Mouse (Mus musculus): ENCODE measurements around the gene Fgf10.

Gene Fgf10

DNA sequence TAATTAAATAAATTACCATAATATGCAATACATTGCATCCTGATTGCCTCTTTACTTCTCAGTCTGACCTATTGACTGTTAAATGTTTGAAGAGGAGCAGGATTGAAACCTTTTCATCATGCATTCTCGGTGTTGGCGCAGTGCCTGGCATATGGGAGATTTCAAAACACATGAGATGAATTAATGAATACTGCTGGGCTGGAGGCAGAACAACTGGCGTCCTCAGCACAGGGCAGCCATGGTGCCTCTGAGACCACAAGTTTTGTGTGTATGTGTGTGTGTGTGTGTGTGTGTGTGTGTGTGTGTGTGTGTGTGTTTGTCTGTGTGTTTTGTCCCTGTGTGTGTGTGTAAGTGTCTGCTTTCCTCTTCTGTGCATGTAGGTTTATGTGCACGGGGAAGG, 165.5 kb downstream of the Fgf10 start:
- no peak for DNase-seq (ENCODE audit: low read depth, low spot score)

All from ZHBTc4 (cell line).